Mouse (Mus musculus): ENCODE measurements at regions not wholly inside any gene's neighbourhood (a gene's known extent, or its start where the extent isn't known, plus 50 kb on each side); places are given as distances from the start of the nearest gene placed in this dataset.

DNA sequence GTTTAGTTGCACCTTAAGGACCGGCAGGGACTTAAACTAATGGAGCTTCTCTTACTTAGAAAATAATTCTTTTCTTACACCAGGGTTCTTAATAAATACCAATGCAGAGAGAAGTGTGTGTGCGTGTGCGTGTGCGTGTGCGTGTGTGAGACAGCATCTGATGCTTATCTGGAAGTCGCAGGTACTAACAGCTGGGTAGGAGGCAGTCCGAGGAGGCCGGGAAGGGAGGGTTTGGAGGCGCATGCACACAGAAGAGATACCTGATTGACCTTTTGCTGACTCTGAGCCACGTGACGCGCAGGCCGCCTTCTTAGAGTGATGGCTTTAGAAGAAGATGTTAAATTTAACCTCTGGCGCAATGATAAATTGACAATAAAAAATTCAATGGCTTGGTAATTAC lies 234.2 kb upstream of the Hnrnpa3 start:
- H3K27me3 ChIP-seq (ENCODE audit: control insufficient read depth, insufficient read depth, low read length), result no peaks in the 10 kb centered on the region; the same call in 1 of the 2 replicates
- no peak overlapping the region for H3K4me3 ChIP-seq (replicated peaks; ENCODE audit: insufficient read depth, low read depth, low read length)
- H3K4me1 ChIP-seq (ENCODE audit: control insufficient read depth, insufficient read depth, low read length), result no peaks in the 10 kb centered on the region
- H3K27ac ChIP-seq (ENCODE audit: insufficient read depth, low read length), result no peak overlapping the region
- 93% methylated on average over 14 of the region's 14 CpGs for WGBS
- TF ChIP-seq POLR2A (IDR thresholded peaks at IDR 0.05; ENCODE audit: borderline replicate concordance, insufficient read depth, low read length) (no peak), CTCF (IDR thresholded peaks at IDR 0.05; ENCODE audit: borderline replicate concordance, insufficient read depth, low read depth, low read length) (no peak)
- no peak for DNase-seq

- DNase-seq, result no peak
- no peak overlapping the region for H3K27ac ChIP-seq (ENCODE audit: insufficient read depth, low read length)
- H3K4me1 ChIP-seq (ENCODE audit: control insufficient read depth, insufficient read depth, low read length), result no peaks in the 10 kb centered on the region
- H3K27me3 ChIP-seq (ENCODE audit: control insufficient read depth, insufficient read depth, low read length), result no peaks in the 10 kb centered on the region; the same call in 1 of the 2 replicates
- H3K4me3 ChIP-seq (replicated peaks; ENCODE audit: insufficient read depth, low read depth, low read length), result no peak overlapping the region
- TF ChIP-seq CTCF (IDR thresholded peaks at IDR 0.05; ENCODE audit: borderline replicate concordance, insufficient read depth, low read depth, low read length), result no peak
- no peak for TF ChIP-seq POLR2A (IDR thresholded peaks at IDR 0.05; ENCODE audit: borderline replicate concordance, insufficient read depth, low read length)
- WGBS, result 59% methylated on average over 7 of the region's 7 CpGs
These were observed 233.7 kb upstream of the Hnrnpa3 start for GRCm38 (mm10) chr2:75425384-75425783.

DNA sequence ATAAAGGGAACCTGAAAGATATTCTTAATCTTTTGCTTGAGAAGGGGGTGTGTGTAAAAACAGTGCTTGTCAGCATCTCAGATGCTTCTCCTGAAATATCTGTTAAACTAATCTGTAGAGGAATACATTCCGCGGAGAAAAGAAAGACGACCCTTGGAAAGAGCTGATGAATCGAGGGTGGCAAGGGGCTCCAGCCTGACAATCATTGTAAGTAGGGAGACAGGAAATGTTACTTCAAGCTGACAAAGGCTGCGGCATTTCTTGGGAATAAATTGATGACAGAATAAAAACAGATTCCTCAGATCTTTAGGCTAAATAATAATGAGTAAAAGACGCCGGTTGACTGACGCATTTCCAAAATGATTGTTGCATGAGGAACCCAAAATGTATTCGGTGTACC lies 233.3 kb upstream of the Hnrnpa3 start:
- Histone ChIP-seq H3K27me3 (ENCODE audit: control insufficient read depth, insufficient read depth, low read length) (no peaks in the 10 kb centered on the region; the same call in 1 of the 2 replicates), H3K27ac (ENCODE audit: insufficient read depth, low read length) (no peak overlapping the region), H3K4me3 (replicated peaks; ENCODE audit: insufficient read depth, low read depth, low read length) (no peak overlapping the region), H3K4me1 (ENCODE audit: control insufficient read depth, insufficient read depth, low read length) (no peaks in the 10 kb centered on the region)
- no peak for DNase-seq
- 77% methylated on average over 9 of the region's 9 CpGs for WGBS
- TF ChIP-seq POLR2A (IDR thresholded peaks at IDR 0.05; ENCODE audit: borderline replicate concordance, insufficient read depth, low read length) (no peak), CTCF (IDR thresholded peaks at IDR 0.05; ENCODE audit: borderline replicate concordance, insufficient read depth, low read depth, low read length) (no peak)

- no peaks in the 10 kb centered on the region for H3K4me1 ChIP-seq (ENCODE audit: control insufficient read depth, insufficient read depth, low read length)
- no peak overlapping the region for H3K27ac ChIP-seq (ENCODE audit: insufficient read depth, low read length)
- DNase-seq, result no peak
- TF ChIP-seq POLR2A (IDR thresholded peaks at IDR 0.05; ENCODE audit: borderline replicate concordance, insufficient read depth, low read length) (no peak), CTCF (IDR thresholded peaks at IDR 0.05; ENCODE audit: borderline replicate concordance, insufficient read depth, low read depth, low read length) (no peak)
- WGBS, result 98% methylated on average over 4 of the region's 4 CpGs
- H3K27me3 ChIP-seq (ENCODE audit: control insufficient read depth, insufficient read depth, low read length), result no peaks in the 10 kb centered on the region; the same call in 1 of the 2 replicates
- H3K4me3 ChIP-seq (replicated peaks; ENCODE audit: insufficient read depth, low read depth, low read length), result no peak overlapping the region
These were observed 231.1 kb upstream of the Hnrnpa3 start for GRCm38 (mm10) chr2:75427936-75428458.

- no peak for DNase-seq
- no peak for TF ChIP-seq CTCF (IDR thresholded peaks at IDR 0.05; ENCODE audit: borderline replicate concordance, insufficient read depth, low read depth, low read length)
- no peak for TF ChIP-seq POLR2A (IDR thresholded peaks at IDR 0.05; ENCODE audit: borderline replicate concordance, insufficient read depth, low read length)
- no peaks in the 10 kb centered on the region for H3K4me1 ChIP-seq (ENCODE audit: control insufficient read depth, insufficient read depth, low read length)
- H3K4me3 ChIP-seq (replicated peaks; ENCODE audit: insufficient read depth, low read depth, low read length), result no peak overlapping the region
- no peaks in the 10 kb centered on the region for H3K27me3 ChIP-seq (ENCODE audit: control insufficient read depth, insufficient read depth, low read length)
- WGBS, result 88% methylated on average over 4 of the region's 4 CpGs
- no peak overlapping the region for H3K27ac ChIP-seq (ENCODE audit: insufficient read depth, low read length)
These were observed 228.7 kb upstream of the Hnrnpa3 start for GRCm38 (mm10) chr2:75430161-75430940.

DNA sequence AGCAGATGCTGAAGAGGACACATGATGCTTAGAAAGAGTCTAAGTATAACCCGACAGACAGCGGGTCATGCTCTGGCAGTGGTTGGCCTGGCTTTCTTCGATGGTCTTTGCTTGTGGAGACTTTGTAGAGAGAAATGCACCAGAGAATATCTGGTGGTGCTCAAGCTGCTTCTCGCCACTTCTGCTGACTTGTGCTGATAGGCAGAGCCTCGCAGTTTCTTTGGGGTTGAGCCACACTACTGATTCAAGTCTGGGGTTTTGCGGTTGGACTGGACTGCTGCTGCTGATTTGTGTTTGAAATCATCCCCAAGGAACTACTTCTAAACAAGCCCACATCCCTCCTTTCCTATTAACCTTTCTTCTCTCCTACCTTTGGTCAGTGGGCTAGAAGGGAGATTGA lies 227.1 kb upstream of the Hnrnpa3 start:
- WGBS, result 80% methylated on average over 6 of the region's 6 CpGs
- no peaks in the 10 kb centered on the region for H3K4me1 ChIP-seq (ENCODE audit: control insufficient read depth, insufficient read depth, low read length)
- no peak for DNase-seq
- no peak overlapping the region for H3K27ac ChIP-seq (ENCODE audit: insufficient read depth, low read length)
- no peaks in the 10 kb centered on the region for H3K27me3 ChIP-seq (ENCODE audit: control insufficient read depth, insufficient read depth, low read length)
- no peak for TF ChIP-seq CTCF (IDR thresholded peaks at IDR 0.05; ENCODE audit: borderline replicate concordance, insufficient read depth, low read depth, low read length)
- TF ChIP-seq POLR2A (IDR thresholded peaks at IDR 0.05; ENCODE audit: borderline replicate concordance, insufficient read depth, low read length), result no peak
- H3K4me3 ChIP-seq (replicated peaks; ENCODE audit: insufficient read depth, low read depth, low read length), result no peak overlapping the region

GRCm38 (mm10) chr2:75434521-75434920 lies 224.5 kb upstream of the Hnrnpa3 start:
- Histone ChIP-seq H3K4me3 (replicated peaks; ENCODE audit: insufficient read depth, low read depth, low read length) (no peak overlapping the region), H3K27ac (ENCODE audit: insufficient read depth, low read length) (no peak overlapping the region), H3K27me3 (ENCODE audit: control insufficient read depth, insufficient read depth, low read length) (no peaks in the 10 kb centered on the region), H3K4me1 (ENCODE audit: control insufficient read depth, insufficient read depth, low read length) (no peaks in the 10 kb centered on the region)
- WGBS, result 91% methylated on average over 17 of the region's 17 CpGs
- TF ChIP-seq CTCF (IDR thresholded peaks at IDR 0.05; ENCODE audit: borderline replicate concordance, insufficient read depth, low read depth, low read length), result no peak
- no peak for TF ChIP-seq POLR2A (IDR thresholded peaks at IDR 0.05; ENCODE audit: borderline replicate concordance, insufficient read depth, low read length)
- DNase-seq, result no peak
